Mouse (Mus musculus): ENCODE data around the gene Hmgxb4. TPM values are rescaled to one million over a fixed set of nuclear protein-coding genes. Genes with fewer than 3 reads are reported as not detected.

Hmgxb4 gene
- polyA plus RNA-seq, 1 experiment = 35.5 TPM

DNA sequence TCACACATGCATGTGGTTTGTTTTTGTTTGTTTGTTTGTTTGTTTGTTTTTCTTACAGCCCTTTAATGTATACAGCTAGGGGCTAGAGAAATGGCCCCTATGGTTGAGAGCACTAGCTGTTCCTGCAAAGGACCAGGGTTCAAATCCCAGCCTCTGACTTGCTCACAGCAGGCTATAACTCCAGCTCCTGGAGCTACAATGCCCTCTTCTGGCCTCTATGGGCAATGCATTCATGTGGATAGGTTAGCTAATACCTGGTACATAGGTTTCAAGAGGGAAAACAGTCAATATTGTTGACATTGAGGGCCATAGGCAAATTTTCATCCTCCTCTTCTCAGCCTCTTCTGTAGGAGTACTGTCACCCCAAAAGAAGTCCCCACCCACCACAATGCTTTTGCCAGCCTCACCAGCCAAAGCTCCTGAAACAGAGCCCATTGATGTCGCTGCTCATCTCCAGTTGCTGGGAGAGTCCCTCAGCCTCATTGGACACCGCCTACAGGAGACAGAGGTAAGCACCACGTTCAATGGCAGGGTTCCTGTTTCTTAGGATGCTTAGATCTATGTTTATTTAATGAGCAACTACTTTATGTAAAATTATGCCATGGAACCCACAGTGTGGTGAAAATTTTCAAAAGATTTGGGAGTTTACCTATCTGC, 30.6 kb downstream of the Hmgxb4 start:
- H3K4me3 ChIP-seq (replicated peaks; ENCODE audit: insufficient read depth, low read depth, low read length) = no peak overlapping the region
- no peaks in the 10 kb centered on the region for H3K4me1 ChIP-seq (ENCODE audit: control insufficient read depth, insufficient read depth, low read length)
- H3K27ac ChIP-seq (ENCODE audit: insufficient read depth, low read length) = no peak overlapping the region
- 0 out of 2 replicates have a peak, but pooled peaks have one; percentile 8 for TF ChIP-seq CTCF (IDR thresholded peaks at IDR 0.05; ENCODE audit: borderline replicate concordance, insufficient read depth, low read depth, low read length)
- TF ChIP-seq POLR2A (IDR thresholded peaks at IDR 0.05; ENCODE audit: borderline replicate concordance, insufficient read depth, low read length) = no peak
- DNase-seq = no peak
- H3K27me3 ChIP-seq (ENCODE audit: control insufficient read depth, insufficient read depth, low read length) = no peaks in the 10 kb centered on the region
- 91% methylated on average over 3 of the region's 3 CpGs for WGBS

DNA sequence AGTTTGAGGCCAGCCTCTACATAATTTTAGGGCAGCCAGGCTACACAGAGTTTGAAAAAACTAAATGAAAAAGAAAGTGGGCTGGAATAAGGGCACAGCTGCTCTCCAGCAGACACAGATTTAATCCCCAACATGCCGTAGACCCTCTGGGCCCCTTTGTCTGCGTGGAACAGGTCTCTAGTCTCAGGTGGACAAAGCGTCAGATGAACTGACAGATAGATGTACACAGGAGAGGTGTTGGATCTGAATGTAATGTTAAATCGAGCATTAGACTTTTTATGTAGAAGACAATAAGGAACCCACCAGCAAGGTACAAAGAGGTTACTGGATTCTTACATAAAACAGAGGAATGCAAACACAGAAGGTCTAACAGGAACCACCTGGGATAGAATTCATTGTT, 32.7 kb downstream of the Hmgxb4 start:
- TF ChIP-seq CTCF (IDR thresholded peaks at IDR 0.05; ENCODE audit: borderline replicate concordance, insufficient read depth, low read depth, low read length) = no peak
- TF ChIP-seq POLR2A (IDR thresholded peaks at IDR 0.05; ENCODE audit: borderline replicate concordance, insufficient read depth, low read length) = no peak
- no peaks in the 10 kb centered on the region for H3K4me1 ChIP-seq (ENCODE audit: control insufficient read depth, insufficient read depth, low read length)
- no peaks in the 10 kb centered on the region for H3K27me3 ChIP-seq (ENCODE audit: control insufficient read depth, insufficient read depth, low read length)
- no peak for DNase-seq
- 96% methylated on average over 4 of the region's 4 CpGs for WGBS
- H3K27ac ChIP-seq (ENCODE audit: insufficient read depth, low read length) = no peak overlapping the region
- no peak overlapping the region for H3K4me3 ChIP-seq (replicated peaks; ENCODE audit: insufficient read depth, low read depth, low read length)

DNA sequence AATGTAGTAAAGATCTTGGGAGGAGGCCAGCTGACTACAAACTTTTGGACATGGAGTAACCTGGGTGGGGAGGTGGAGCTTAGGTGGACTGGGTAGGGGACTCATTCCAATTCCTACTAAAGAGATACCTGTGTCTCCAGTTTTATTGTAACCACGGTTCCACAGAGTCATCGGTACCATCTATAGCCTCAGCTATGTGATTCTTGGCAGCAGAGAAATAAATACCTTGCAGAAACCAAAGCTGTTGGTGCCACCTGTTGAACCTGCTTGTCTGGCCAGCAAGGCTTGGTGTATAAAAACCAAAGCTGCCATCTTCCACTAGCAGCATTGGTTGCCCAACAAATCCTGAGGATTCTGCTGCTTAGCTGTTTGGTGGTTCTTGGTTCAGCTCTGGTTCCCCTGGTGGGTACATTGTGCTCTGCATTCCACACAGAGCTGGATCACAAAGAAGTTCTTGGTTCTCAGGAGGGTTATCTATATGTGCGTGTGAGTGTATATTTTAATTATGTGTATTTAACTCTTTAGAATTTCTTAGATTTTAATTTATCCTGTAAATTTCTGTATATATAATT, 37.4 kb downstream of the Hmgxb4 start:
- WGBS = 90% methylated on average over 3 of the region's 3 CpGs
- Histone ChIP-seq H3K27ac (ENCODE audit: insufficient read depth, low read length) (no peak overlapping the region), H3K4me3 (replicated peaks; ENCODE audit: insufficient read depth, low read depth, low read length) (no peak overlapping the region), H3K27me3 (ENCODE audit: control insufficient read depth, insufficient read depth, low read length) (no peaks in the 10 kb centered on the region), H3K4me1 (ENCODE audit: control insufficient read depth, insufficient read depth, low read length) (peaks cover 3% of the 10 kb centered on the region; the same call in 1 of the 2 replicates)
- TF ChIP-seq POLR2A (IDR thresholded peaks at IDR 0.05; ENCODE audit: borderline replicate concordance, insufficient read depth, low read length) = no peak
- TF ChIP-seq CTCF (IDR thresholded peaks at IDR 0.05; ENCODE audit: borderline replicate concordance, insufficient read depth, low read depth, low read length) = no peak
- no peak for DNase-seq

DNA sequence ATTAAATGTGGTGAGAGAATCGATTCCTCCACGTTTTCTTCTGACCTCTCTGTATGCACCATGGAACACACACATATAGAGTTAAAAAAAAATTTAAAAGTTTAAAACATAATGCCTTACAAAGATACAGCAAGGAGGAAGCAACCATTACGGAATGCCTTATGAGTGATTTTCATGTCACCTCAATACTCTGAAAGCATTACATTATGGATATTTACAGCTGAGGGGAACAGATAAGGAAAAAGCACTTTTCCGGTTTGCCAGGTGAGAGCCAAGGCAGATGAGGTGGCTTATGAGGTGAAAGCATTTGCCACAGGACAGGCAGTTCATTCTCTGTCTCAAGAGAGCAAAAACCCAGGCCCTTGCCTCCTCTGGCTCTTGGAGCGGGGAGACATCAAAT, 39.8 kb downstream of the Hmgxb4 start:
- DNase-seq = no peak
- Histone ChIP-seq H3K4me1 (ENCODE audit: control insufficient read depth, insufficient read depth, low read length) (peaks cover 5% of the 10 kb centered on the region; the same call in 1 of the 2 replicates), H3K4me3 (replicated peaks; ENCODE audit: insufficient read depth, low read depth, low read length) (peak overlapping the region; percentile 81), H3K27me3 (ENCODE audit: control insufficient read depth, insufficient read depth, low read length) (no peaks in the 10 kb centered on the region), H3K27ac (ENCODE audit: insufficient read depth, low read length) (peak overlapping the region; percentile 44)
- 59% methylated on average over 5 of the region's 5 CpGs for WGBS
- no peak for TF ChIP-seq POLR2A (IDR thresholded peaks at IDR 0.05; ENCODE audit: borderline replicate concordance, insufficient read depth, low read length)
- TF ChIP-seq CTCF (IDR thresholded peaks at IDR 0.05; ENCODE audit: borderline replicate concordance, insufficient read depth, low read depth, low read length) = no peak

DNA sequence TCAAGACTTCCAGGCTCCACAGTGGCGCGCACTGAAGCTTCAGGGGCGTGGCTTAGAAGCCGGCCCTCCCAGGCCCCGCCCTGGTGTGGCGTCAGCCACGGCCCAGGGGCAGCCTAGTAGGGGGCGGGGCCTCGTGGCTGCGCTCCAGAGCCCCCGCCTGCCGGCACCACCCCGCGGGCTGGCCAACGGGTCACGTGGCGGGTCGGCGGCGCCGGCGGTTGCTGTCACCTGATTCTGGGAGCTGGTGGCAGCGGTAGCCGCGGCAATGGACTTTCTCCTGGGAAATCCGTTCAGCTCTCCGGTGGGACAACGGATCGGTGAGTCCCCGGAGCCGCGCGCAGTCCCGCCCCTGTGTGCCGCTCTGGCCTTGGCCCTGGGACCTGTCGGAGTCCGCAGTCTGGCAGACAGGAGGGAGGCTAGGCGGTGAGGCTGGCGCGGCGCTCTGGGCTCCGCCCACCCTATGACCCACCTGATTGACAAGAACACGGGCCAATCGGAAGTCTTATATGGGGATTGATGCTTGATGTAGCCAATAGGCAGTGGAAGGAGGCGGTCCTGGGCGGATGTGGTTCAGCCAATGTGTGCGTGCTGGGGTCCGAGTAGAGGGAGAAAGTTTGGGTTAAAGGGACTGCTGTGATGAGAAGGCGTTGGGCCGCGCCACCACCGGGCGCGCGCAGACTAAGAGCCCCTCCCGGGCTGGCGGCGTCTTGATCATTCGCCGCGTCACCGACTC, 40.5 kb downstream of the Hmgxb4 start, which contains the start of gene Tom1:
Tom1 (plus strand) TSS at position 195 of the 733 bp plus-strand sequence.
- WGBS = under 1% methylated on average over 62 of the region's 62 CpGs
- Histone ChIP-seq H3K4me1 (ENCODE audit: control insufficient read depth, insufficient read depth, low read length) (peaks cover 5% of the 10 kb centered on the region; the same call in 1 of the 2 replicates), H3K4me3 (replicated peaks; ENCODE audit: insufficient read depth, low read depth, low read length) (peak within 1 kb of the TSS; percentile 81), H3K27me3 (ENCODE audit: control insufficient read depth, insufficient read depth, low read length) (no peaks in the 10 kb centered on the region), H3K27ac (ENCODE audit: insufficient read depth, low read length) (peak within 1 kb of the TSS; percentile 82)
- peak; percentile 31; the same call in 1 of the 2 replicates for TF ChIP-seq POLR2A (IDR thresholded peaks at IDR 0.05; ENCODE audit: borderline replicate concordance, insufficient read depth, low read length)
- no peak for TF ChIP-seq CTCF (IDR thresholded peaks at IDR 0.05; ENCODE audit: borderline replicate concordance, insufficient read depth, low read depth, low read length)
- DNase-seq = peak; percentile 97 to 100

DNA sequence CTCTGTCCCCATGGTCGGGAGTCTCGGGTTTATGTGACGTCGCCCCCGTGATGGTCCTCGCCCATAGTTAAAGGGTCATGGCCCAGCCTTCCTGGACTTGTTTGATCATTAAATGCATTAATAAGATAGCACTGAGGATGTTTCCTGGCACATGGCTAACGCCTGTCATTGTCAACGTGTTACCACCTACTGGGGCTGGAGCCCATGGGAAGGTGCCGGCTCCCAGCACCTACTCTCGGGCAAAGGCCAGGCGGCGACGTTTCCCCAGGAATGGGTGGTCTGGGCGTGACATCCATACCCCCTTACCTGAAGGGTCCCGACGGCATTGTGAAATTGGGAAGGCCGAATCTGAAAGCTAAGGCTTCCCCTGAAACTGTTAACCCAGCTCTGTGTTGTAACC, 41.1 kb downstream of the Hmgxb4 start:
- peak overlapping the region; percentile 81 for H3K4me3 ChIP-seq (replicated peaks; ENCODE audit: insufficient read depth, low read depth, low read length)
- peaks cover 5% of the 10 kb centered on the region; the same call in 1 of the 2 replicates for H3K4me1 ChIP-seq (ENCODE audit: control insufficient read depth, insufficient read depth, low read length)
- 1% methylated on average over 17 of the region's 17 CpGs for WGBS
- no peak for DNase-seq
- no peak for TF ChIP-seq CTCF (IDR thresholded peaks at IDR 0.05; ENCODE audit: borderline replicate concordance, insufficient read depth, low read depth, low read length)
- no peak for TF ChIP-seq POLR2A (IDR thresholded peaks at IDR 0.05; ENCODE audit: borderline replicate concordance, insufficient read depth, low read length)
- H3K27me3 ChIP-seq (ENCODE audit: control insufficient read depth, insufficient read depth, low read length) = no peaks in the 10 kb centered on the region
- H3K27ac ChIP-seq (ENCODE audit: insufficient read depth, low read length) = 0 out of 2 replicates have a peak overlapping the region, but pooled peaks have one; percentile 12

DNA sequence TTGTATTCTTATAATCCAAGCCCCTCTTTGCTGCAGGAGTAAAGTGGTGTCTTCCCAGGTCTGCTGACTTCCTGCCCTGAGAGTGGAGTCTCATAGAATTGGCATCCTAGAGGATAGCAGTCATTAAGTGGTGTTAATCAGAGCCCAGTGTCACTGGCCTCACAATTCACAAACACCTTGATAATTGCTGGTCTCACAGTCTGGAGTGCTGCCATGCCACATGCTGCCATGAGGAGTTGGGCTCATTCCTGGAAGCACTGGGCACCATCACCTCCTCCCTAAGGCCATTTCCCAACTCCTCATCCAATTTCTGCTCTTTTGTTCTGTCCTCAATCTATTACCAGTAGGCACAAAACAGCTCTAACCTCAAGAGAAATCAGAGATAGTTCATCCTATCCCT, 42.5 kb downstream of the Hmgxb4 start:
- H3K4me1 ChIP-seq (ENCODE audit: control insufficient read depth, insufficient read depth, low read length) = peaks cover 5% of the 10 kb centered on the region; the same call in 1 of the 2 replicates
- no peak overlapping the region for H3K27ac ChIP-seq (ENCODE audit: insufficient read depth, low read length)
- DNase-seq = peak in 1 of 2 experiments; percentile 41
- TF ChIP-seq POLR2A (IDR thresholded peaks at IDR 0.05; ENCODE audit: borderline replicate concordance, insufficient read depth, low read length) (no peak), CTCF (IDR thresholded peaks at IDR 0.05; ENCODE audit: borderline replicate concordance, insufficient read depth, low read depth, low read length) (no peak)
- H3K27me3 ChIP-seq (ENCODE audit: control insufficient read depth, insufficient read depth, low read length) = no peaks in the 10 kb centered on the region
- H3K4me3 ChIP-seq (replicated peaks; ENCODE audit: insufficient read depth, low read depth, low read length) = no peak overlapping the region

All from cerebellum, adult 2 months (tissue).